Mouse (Mus musculus) large intestine, adult 2 months (tissue): ENCODE results near the gene Rps18. TPM values are rescaled to one million over a fixed set of nuclear protein-coding genes. Genes with fewer than 3 reads are reported as not detected.
"Not testable (repeated sequence)": the region's sequence is repeated elsewhere in the genome, so short reads cannot be mapped to it uniquely, and the experiment has no call there.

ENCODE experiments used
- DNase-seq: peaks from one replicate; pipeline ENCODE4 v3.0.0-alpha.2; 2012; ENCODE audit warnings: low read depth, low spot score
- whole genome bisulfite sequencing: fragments of 180-500 bp; shearing (Covaris S2); methylation state at CpG from one replicate; pipeline ENCODE4 v1.1.7; 2018; 5-methylcytosine and 5-hydroxymethylcytosine counted together
- polyA plus RNA-seq: library from polyadenylated mRNA; depleted of rRNA; stranded (reverse); fragments of >200 nt; gene quantifications from 2 replicates; pipeline ENCODE4 v1.2.3, GENCODE M21; 2012

Rps18 gene
- polyA plus RNA-seq, 1 experiment = 617 TPM

DNA sequence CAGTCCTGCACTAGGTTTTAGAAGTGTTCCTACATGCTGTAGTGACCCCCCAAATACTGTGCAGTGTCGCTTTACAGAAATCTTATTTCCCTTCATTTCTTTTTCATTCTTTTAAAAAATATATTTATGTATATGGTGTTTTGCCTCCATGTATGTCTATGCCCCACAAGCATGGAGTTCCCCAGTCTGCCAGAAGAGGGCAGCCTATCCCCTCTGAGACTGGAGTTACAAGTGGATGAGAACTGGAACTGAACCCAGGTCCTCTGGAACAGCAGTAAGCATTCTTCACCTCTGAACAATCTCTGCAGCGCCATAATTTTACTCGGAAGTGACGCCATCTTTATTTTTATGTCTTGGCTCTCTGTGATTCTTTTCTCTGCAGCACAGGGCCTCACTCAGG is 13.6 kb upstream of the Rps18 start:
- DNase-seq = no peak
- 69% methylated on average over 4 of the region's 4 CpGs for WGBS

DNA sequence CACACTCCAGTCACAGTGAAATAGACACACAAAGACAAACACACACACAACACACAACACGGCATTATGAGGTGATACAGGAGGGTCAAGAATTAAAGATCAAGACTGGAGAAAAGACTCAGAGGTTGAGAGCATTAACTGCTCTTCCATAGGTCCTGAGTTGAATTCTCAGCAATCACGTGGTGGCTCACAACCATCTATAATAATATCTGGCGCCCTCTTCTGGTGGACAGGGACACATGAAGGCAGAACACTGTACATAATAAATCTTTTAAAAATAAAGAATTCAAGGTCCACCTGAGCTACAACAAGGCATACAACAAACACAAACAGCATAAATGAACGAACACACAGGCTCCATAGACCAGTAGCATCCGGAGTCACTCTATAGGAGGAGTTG is 13.1 kb upstream of the Rps18 start:
- DNase-seq = no peak
- WGBS = 23% methylated on average over 5 of the region's 5 CpGs

DNA sequence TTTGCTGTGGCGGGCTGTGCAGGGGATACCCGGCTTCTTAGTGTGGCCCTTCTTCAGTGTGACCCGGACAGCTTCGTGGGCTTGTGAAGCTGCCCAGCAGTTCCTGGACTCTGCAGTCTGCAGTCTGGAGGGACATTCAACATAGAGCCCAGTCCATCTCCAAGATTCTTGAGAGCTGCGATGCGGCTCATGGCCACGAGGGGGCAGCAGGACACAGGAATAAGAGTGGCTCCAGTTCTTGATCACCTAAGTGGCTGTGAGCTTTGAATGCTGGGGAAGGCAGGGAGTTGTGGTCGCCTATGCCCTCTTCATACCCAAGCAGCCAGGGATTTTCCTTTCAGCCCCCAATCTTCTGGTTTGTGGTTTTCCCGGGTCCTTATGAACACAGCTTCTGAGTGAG is 12.7 kb upstream of the Rps18 start:
- WGBS = 2% methylated on average over 9 of the region's 9 CpGs
- DNase-seq = peak; percentile 89

DNA sequence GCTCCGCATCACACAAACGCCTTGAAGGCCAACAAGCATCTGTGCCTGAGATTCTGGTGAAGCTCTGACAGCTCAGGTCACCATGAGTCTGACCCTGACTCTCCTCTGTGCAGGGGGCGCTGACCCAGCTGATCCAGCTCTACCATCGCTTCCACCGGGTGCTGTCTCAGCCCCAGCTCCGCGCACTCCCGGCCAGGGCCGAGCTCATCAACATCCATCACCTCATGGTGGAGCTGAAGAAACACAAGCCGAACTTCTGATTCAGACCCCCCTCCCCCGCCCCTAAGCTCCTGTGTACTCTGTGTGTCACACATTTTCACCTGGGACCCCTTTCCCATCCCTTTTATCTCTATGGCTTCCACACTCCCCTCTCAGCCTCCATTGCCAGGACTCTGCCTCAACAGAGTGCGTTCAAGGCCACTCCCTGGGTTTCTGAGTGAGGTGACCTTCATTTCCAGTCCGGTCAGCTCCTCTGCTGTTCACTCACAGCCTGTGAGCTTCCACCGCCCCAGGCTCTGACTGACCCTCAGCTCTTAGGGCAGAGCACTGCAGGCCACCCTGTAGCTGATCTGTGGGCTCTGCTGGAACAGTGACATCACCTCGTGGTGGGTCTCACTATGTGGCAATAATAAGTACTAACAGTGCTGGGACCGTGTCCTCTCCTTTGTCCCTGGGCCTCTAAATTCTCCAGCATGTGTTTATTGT is 10.2 kb upstream of the Rps18 start:
- DNase-seq = no peak
- whole genome bisulfite sequencing = 86% methylated on average over 16 of the region's 16 CpGs

DNA sequence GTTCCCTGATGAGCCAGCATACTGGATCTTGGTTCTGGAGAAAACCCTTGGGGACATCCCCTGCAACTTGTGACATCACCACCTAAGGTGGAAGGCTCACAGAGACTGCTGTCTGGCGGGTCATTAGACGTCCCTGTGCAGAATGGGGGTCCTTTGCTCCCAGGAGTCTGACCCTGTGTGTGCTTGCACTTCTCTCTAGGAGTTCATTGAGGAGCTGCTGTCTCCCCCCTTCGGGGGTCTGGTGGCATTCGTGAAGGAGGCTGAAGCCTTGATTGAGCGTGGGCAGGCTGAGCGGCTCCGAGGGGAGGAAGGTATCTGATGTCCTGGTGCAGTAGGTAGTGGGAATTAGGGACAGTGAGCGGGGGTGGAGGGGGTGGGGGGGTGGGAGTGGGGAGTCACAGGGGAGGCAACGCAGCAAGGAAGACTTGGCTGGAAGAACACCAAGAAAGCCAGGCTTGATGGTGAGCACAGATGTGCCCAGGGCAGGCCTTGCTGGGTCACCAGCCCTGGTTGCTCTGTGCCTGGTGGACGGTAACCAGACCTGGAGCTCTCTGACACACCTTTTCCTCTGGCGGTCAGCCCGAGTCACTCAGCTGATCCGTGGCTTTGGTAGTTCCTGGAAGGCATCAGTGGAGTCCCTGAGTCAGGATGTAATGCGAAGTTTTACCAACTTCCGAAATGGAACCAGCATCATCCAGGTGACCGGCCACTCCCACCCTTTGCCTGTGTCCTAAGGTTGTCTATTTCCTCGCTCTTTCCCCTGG is 9.5 kb upstream of the Rps18 start:
- 89% methylated on average over 17 of the region's 17 CpGs for WGBS
- DNase-seq = no peak

DNA sequence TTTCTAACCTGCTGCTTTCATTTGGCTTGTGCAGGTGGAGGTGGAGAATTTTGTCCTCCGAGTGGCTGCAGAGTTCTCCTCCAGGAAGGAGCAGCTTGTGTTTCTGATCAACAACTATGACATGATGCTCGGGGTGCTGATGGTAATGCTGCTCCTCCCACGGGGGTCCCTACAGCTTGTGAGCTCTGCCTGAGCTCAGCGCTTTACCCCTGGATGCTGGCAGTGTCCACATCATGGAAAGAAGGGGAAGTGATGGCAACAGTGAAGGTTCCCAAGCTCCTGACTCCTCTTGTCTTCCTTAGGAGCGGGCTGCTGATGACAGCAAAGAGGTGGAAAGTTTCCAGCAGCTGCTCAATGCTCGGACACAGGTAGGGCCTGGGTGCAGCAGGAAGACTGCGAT is 7.1 kb upstream of the Rps18 start:
- WGBS = 93% methylated on average over 7 of the region's 7 CpGs
- DNase-seq = no peak

DNA sequence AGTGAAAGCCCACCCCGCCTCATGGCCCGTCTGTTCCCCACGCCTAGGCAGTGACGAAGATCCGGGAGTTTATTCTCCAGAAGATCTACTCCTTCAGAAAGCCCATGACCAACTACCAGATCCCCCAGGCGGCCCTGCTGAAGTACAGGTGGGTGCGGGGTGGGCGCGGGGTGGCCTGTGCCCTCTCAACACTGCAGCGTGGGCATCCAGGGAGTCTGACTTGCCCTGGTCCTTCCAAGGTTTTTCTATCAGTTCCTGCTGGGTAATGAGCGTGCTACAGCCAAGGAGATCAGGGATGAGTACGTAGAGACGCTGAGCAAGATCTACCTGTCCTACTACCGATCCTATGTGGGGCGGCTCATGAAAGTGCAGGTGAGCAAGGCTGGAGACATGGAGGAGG is 4.1 kb upstream of the Rps18 start:
- WGBS = 91% methylated on average over 15 of the region's 15 CpGs
- no peak for DNase-seq

DNA sequence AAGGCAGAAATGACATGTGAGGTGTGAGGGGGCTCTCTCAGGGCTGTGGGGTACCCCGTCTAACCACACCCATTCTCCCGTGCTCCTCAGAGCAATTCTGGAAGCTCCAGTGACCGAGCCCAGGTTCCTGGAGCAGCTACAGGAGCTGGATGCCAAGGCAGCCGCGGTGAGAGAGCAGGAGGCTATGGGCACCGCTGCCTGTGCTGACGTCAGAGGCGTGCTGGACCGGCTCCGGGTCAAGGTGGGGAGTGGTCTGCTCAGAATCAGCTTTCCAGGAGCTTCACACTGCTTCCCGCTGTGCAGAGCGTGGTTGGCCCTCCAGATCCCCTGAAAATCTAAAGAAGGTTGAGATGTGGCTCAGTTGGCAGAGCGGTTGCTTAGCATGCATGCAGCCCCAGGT is 3.3 kb upstream of the Rps18 start:
- no peak for DNase-seq
- WGBS = 94% methylated on average over 13 of the region's 13 CpGs

DNA sequence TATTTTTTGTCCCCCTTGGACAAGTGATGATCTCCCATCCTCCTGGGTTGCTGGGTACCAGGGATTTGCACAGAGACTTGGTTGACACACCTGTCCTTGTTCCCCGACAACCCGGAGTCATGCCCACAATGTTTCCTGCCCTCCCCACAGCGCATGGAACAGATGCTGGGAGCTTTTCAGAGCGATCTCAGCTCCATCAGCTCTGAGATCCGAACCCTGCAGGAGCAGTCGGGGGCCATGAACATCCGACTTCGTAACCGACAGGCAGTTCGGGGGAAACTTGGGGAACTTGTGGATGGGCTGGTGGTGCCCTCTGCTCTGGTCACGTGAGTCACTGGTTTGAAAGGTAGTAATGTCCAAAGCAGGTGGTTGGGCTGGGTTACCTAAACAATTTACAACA is 2.6 kb upstream of the Rps18 start:
- DNase-seq = no peak
- WGBS = 97% methylated on average over 11 of the region's 11 CpGs

DNA sequence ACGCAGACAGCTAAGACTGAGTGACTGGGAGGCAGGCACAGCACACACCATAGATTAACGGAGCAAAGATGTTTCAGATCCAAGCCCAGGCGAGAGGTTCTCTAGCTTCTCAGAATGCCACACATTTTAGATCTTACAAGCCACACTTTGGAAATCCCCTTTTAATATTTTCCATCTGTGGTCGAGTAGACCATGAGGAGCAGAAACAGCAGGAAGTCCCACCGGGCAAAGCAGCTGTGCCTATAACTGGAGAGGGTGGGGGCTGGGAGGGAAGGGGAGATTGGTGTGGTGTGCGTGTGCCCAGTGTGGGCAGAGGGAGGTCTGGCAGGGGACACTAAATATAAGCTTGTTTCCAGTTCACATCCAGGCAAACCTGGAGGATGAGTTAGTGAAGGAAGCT is 1.7 kb upstream of the Rps18 start:
- DNase-seq = no peak
- WGBS = 82% methylated on average over 6 of the region's 6 CpGs

DNA sequence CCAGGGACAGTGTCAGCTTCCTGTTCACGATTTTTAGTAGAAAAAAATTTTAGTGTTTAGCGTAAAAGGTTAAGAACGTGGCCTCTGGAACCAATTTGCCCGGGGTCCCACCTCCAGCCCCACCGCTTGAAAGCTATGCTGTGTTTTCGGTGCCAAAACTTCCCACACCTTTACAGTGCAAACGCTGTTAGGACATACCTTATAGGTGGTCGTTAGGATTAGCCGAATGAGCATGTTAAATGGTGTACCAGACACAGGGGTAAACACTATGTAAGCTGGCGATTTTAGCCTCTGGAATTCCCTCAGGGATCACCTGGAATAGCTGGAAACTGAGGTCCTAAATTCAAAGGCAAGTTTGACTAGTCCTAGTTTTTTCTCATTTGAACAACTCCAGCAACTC is 535 bp upstream of the Rps18 start:
- WGBS = 5% methylated on average over 10 of the region's 10 CpGs
- no peak for DNase-seq

DNA sequence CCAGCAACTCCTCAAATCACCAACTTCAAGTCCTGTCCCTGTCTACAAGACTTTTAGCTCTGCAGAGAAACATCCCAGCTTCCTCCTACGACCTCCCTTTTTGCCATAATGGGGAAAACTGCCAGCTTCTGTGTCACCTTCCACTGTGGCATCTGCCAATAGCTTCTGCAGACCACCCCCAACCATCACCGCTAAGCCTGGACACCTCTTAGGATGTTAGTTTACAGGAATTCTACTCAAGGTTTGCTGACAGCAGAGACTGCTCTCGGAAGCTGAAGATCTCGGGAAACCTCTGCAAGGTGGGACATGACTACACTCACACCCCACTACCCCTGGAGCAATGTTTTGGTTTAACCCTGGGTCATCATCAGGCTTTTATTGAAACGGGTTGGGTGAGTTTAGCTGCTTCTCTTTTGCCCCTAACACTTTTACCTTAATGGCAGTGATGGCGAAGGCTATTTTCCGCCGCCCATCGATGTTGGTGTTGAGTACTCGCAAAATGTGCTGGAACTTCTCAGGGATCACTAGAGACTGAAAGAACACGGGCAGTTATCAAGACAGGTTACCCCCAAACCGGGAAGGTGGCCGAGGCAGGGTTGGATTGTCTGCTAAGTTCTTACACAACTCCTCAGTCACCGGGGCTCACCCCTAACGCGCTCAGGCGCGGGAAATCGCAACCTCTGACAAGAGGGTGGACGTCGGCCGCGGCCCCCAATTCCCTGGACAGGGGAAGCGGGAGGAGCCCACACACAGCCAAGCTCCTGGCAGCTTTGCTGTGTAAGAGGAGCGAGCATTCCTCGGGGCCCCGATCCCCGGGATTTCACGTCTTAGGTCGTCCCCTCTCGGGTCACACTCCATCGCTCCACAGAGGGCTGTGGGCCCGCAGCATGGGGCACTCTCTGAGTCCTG is 901 bp downstream of the Rps18 start:
- no peak for DNase-seq
- under 1% methylated on average over 33 of the region's 33 CpGs for WGBS

DNA sequence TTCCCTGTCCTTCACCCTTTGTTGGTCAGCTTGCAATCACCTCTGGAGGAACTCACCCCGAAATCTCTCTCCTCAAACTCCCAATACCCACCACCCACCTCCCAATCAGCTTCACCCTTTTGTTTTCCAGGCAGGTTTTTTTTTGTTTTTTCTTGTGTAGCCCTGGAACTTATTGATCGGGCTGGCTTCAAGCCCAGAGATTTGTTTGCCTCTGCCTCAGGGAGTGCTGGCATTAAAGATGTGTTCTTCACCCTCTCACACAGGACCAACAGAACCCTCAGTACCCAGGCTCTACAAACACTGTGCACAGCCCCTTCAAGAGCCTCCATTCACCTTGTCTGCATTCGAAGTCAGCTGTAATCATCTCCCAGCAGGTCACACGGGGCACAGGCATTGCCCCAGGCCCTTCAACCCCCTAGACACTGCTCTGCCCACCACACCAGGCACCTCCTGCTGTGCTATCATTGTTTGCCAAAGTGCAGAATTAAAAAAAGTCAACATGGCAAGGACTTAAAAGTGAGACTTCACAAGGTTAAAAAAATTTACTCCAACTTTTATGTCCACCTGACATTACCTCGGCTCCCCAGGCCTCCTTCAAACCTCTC is 1.7 kb downstream of the Rps18 start:
- no peak for DNase-seq
- WGBS = 21% methylated on average over 5 of the region's 5 CpGs

DNA sequence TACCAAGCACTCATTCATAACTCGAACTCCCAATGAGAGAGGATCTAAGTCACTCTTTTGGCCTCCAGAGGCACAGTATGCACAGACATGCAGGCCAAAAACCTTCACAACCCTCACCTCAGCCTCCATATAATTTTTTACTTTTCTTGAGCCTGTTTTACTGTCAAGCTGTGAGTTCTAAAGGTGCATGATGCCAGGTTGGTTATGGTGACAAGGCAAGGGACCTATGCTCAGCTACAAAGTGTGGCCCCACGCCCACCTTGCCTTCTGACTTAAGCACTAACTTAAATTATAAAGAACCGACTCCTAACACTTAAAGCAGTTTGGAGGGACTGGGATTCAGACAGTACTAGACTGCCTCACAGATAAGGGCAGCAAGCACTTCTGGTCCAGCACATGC is 2.5 kb downstream of the Rps18 start:
- 44% methylated on average over 3 of the region's 3 CpGs for WGBS
- DNase-seq = no peak

DNA sequence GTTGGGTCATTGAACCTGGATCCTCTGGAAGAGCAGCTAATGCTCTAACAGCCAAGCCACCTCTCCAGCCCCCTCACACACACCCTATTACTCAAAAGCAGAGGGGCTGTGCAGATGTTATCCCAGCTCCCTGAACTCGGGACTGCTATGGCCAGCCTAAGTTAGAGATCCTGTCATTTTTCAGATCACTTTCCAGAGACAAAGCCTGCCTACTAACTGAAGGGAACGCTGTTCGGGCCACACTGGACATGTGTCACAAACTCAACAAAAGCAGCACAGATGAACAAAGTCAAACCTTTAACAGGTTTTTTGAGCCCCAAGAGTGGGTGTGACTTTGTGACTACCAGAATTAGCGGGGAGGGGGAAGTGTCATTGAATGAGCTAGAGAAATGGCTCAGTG is 2.9 kb downstream of the Rps18 start:
- no peak for DNase-seq
- 73% methylated on average over 4 of the region's 4 CpGs for WGBS

DNA sequence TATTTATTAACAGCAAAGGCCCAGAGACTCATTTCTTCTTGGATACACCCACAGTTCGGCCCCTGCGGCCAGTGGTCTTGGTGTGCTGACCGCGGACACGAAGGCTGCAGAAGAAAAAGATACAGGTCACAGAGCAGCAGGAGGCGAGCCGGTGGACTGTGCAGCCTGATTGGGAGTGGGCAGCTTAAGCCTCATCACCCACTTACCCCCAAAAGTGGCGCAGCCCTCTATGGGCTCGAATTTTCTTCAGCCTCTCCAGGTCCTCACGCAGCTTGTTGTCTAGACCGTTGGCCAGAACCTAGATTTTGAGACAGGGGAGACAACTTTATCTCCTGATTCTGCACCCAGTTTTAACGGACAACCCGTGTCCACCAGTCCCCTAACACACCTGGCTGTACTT is 3.8 kb downstream of the Rps18 start:
- WGBS = 67% methylated on average over 13 of the region's 13 CpGs
- DNase-seq = not testable (repeated sequence)

DNA sequence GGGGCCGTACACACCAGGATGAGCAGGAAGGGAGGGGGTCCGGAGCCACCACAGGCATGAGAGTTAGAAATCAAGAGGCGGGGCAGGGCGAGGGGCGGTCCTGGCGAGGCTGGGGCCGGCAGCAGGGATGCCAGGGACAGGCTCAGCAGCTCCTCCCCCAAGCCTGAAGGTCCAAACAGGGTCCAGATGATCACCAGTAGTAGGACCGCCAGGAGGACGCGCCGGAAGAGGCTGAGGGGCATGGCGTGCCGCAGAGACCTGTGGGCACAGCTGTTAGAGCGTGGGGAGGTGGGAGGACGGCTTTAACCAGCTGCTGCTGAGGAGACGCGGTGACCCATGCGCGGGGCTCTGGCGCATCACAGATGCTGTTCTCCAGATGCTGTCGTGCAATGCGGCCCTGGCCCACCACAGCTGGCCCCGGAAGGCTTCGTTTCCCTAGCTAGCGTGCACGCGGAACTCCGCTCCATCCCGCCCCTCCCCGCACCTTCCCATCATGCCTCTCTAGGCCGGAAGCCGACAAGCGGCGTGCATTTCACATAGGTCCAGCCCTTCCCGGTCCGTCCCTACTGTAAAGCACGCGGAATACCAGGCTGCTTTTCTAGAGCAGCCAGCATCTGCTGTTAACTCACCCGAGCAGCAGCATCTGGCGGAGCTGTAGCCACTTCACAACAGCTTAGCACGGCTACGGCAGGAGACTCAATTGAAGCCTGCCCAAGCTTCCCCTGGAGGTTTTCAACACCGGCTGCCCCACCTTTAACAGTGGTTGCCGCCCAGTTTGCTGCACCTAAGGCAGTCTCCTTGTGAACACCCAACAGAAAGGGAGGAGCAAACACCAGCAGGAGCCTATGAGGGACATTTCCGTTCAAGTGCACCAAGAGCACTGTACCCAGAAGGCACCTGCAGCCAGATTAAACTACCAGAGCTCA is 4.5 kb downstream of the Rps18 start, which contains the start of gene B3galt4:
Gene B3galt4 (minus strand): TSS at position 468 of the 926 bp plus-strand sequence.
- WGBS = under 1% methylated on average over 45 of the region's 45 CpGs
- DNase-seq = peak; percentile 74

DNA sequence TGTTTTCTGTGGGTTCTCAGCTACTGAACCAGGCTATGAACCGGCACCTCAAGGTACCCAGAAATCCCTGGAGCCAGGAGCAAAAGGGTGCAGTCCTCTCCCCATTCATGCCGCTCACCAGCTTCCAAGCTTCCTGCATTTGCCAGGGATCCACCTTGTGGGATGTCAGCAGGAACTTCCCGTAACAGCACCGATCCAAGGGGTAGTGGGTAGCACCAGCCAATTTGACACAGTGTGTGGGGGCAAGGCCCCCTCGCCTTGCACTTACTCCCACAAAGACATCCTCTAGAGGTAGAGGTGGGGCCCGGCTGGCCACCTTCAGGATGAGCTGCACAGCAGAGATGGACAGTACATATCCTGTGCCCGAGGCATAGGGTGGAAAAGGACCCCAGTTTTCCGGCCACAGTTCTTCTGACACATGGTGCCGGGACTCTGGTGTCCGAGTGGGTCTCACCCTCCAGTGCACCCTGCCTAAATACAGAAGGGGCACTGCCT is 5.6 kb downstream of the Rps18 start:
- 74% methylated on average over 10 of the region's 10 CpGs for WGBS

More for the DNA sequence above, 5.6 kb downstream of the Rps18 start:
- no peak for DNase-seq
